Mouse (Mus musculus): ENCODE data around the gene Nfe2l2. TPM values are rescaled to one million over a fixed set of nuclear protein-coding genes. Genes with fewer than 3 reads are reported as not detected.

The Nfe2l2 gene
- polyA plus RNA-seq, 1 experiment, result 42.2 TPM

DNA sequence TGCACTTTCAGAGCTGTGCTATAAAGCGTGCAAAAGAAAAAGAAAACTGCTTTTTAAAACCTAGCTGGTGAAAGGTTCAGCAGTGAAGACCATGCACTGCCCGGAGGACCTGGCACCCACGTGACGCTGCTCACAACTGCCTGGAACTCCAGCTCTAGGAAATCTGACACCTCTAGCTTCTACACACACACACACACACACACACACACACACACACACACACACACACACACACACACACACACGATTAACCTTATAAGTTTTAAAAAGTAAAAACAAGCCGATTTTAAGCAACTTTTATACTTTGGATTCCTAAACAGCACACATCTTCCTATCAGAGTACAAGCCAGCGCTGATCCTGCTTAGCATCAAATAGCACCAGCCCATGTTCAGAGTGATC lies 23.0 kb downstream of the Nfe2l2 start:
- TF ChIP-seq CTCF (IDR thresholded peaks at IDR 0.05; ENCODE audit: borderline replicate concordance, control insufficient read depth, extremely low read depth, insufficient read depth, low read length, poor library complexity) (no peak), POLR2A (IDR thresholded peaks at IDR 0.05; ENCODE audit: control insufficient read depth, extremely low read depth, insufficient read depth, low read length, poor library complexity) (no peak)
- peaks cover 28% of the 10 kb centered on the region for H3K4me1 ChIP-seq (replicated peaks; ENCODE audit: control insufficient read depth, insufficient read depth, low read length)
- H3K27me3 ChIP-seq (ENCODE audit: control insufficient read depth, insufficient read depth, low read length), result no peaks in the 10 kb centered on the region
- peaks cover 16% of the 10 kb centered on the region for H3K36me3 ChIP-seq (ENCODE audit: control insufficient read depth, insufficient read depth, low read length)
- H3K27ac ChIP-seq (ENCODE audit: control insufficient read depth, insufficient read depth, low read length), result no peak overlapping the region
- no peak overlapping the region for H3K4me3 ChIP-seq (ENCODE audit: control insufficient read depth, insufficient read depth, low read length)
- WGBS, result 86% methylated on average over 7 of the region's 7 CpGs
- DNase-seq, result no peak

DNA sequence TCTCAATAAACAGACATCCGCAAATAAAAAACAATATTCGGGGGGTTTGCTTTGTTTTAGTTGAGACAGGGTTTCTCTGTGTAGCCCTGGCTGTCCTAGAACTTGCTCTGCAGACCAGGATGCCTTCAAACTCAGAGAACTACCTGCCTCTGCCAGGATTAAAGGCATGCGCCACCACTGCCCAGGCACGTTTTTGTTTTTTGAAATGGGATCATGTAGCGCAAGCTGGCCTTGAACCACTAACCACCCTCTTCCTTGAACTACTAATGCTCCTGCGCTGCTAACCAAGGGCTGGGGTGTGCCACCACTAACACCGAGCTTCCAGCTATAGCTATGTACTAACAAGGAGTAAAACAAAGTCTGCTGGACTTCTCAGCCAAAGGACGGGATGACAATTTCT lies 24.5 kb downstream of the Nfe2l2 start:
- Histone ChIP-seq H3K27ac (ENCODE audit: control insufficient read depth, insufficient read depth, low read length) (no peak overlapping the region), H3K27me3 (ENCODE audit: control insufficient read depth, insufficient read depth, low read length) (no peaks in the 10 kb centered on the region), H3K4me3 (ENCODE audit: control insufficient read depth, insufficient read depth, low read length) (no peak overlapping the region), H3K36me3 (ENCODE audit: control insufficient read depth, insufficient read depth, low read length) (peaks cover 24% of the 10 kb centered on the region), H3K4me1 (replicated peaks; ENCODE audit: control insufficient read depth, insufficient read depth, low read length) (peaks cover 19% of the 10 kb centered on the region)
- DNase-seq, result no peak
- TF ChIP-seq POLR2A (IDR thresholded peaks at IDR 0.05; ENCODE audit: control insufficient read depth, extremely low read depth, insufficient read depth, low read length, poor library complexity) (no peak), CTCF (IDR thresholded peaks at IDR 0.05; ENCODE audit: borderline replicate concordance, control insufficient read depth, extremely low read depth, insufficient read depth, low read length, poor library complexity) (no peak)
- WGBS, result 87% methylated on average over 8 of the region's 8 CpGs

DNA sequence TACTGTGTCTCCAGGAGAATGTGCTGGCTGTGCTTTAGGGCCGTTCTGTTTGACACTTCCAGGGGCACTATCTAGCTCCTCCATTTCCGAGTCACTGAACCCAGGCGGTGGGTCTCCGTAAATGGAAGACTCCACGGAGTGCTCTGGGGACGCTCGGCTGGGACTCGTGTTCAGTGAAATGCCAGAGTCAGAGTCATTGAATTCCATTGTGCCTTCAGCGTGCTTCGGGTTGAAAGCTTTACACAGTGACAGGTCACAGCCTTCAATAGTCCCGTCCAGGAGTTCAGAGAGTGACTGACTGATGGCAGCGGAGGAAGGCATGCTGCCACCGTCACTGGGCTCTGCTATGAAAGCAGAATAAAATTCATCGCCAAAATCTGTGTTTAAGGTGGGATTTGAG lies 27.9 kb downstream of the Nfe2l2 start:
- no peak overlapping the region for H3K27ac ChIP-seq (ENCODE audit: control insufficient read depth, insufficient read depth, low read length)

DNA sequence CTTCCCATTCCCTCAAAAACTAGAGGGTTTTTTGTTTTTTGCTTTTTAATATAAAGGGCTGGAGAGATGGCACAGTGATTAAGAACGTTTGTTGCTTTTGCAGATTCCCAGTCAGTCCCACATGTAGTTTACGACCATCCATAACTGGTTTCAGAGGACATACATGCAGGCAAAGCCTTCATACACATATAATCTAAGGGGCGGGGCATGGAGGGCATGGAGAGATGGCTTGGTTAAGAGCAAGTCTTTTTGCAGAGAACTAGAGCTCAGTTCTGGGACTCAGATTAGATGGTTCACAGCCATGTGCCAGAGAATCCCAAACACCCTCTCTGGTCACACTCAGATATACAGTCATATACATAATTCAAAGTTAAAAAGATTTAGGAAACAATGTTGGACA lies 31.9 kb downstream of the Nfe2l2 start:
- no peaks in the 10 kb centered on the region for H3K27me3 ChIP-seq (ENCODE audit: control insufficient read depth, insufficient read depth, low read length)
- H3K4me1 ChIP-seq (replicated peaks; ENCODE audit: control insufficient read depth, insufficient read depth, low read length), result no peaks in the 10 kb centered on the region
- WGBS, result 86% methylated on average over 3 of the region's 3 CpGs
- peaks cover 15% of the 10 kb centered on the region for H3K36me3 ChIP-seq (ENCODE audit: control insufficient read depth, insufficient read depth, low read length)
- TF ChIP-seq CTCF (IDR thresholded peaks at IDR 0.05; ENCODE audit: borderline replicate concordance, control insufficient read depth, extremely low read depth, insufficient read depth, low read length, poor library complexity), result no peak
- TF ChIP-seq POLR2A (IDR thresholded peaks at IDR 0.05; ENCODE audit: control insufficient read depth, extremely low read depth, insufficient read depth, low read length, poor library complexity), result no peak
- H3K27ac ChIP-seq (ENCODE audit: control insufficient read depth, insufficient read depth, low read length), result no peak overlapping the region
- no peak for DNase-seq
- no peak overlapping the region for H3K4me3 ChIP-seq (ENCODE audit: control insufficient read depth, insufficient read depth, low read length)

More for the DNA sequence above, 27.9 kb downstream of the Nfe2l2 start:
- 98% methylated on average over 14 of the region's 14 CpGs for WGBS
- no peaks in the 10 kb centered on the region for H3K4me1 ChIP-seq (replicated peaks; ENCODE audit: control insufficient read depth, insufficient read depth, low read length)
- TF ChIP-seq CTCF (IDR thresholded peaks at IDR 0.05; ENCODE audit: borderline replicate concordance, control insufficient read depth, extremely low read depth, insufficient read depth, low read length, poor library complexity) (no peak), POLR2A (IDR thresholded peaks at IDR 0.05; ENCODE audit: control insufficient read depth, extremely low read depth, insufficient read depth, low read length, poor library complexity) (no peak)
- no peaks in the 10 kb centered on the region for H3K27me3 ChIP-seq (ENCODE audit: control insufficient read depth, insufficient read depth, low read length)
- DNase-seq, result no peak
- no peak overlapping the region for H3K4me3 ChIP-seq (ENCODE audit: control insufficient read depth, insufficient read depth, low read length)
- peaks cover 24% of the 10 kb centered on the region for H3K36me3 ChIP-seq (ENCODE audit: control insufficient read depth, insufficient read depth, low read length)

DNA sequence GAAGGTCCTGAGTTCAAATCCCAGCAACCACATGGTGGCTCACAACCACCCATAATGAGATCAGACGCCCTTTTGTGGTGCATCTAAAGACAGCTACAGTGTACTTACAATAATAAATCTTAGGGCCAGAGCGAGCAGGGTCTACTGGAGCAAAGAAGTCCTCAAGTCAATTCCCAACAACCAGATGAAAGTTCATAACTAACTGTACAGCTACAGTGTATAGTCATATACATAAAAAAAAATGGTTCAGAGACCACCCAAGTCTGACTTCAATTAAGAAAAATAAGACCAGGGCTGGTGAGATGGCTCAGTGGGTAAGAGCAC lies 33.1 kb downstream of the Nfe2l2 start:
- H3K4me3 ChIP-seq (ENCODE audit: control insufficient read depth, insufficient read depth, low read length), result no peak overlapping the region
- 93% methylated on average over 2 of the region's 2 CpGs for WGBS
- no peak for DNase-seq

DNA sequence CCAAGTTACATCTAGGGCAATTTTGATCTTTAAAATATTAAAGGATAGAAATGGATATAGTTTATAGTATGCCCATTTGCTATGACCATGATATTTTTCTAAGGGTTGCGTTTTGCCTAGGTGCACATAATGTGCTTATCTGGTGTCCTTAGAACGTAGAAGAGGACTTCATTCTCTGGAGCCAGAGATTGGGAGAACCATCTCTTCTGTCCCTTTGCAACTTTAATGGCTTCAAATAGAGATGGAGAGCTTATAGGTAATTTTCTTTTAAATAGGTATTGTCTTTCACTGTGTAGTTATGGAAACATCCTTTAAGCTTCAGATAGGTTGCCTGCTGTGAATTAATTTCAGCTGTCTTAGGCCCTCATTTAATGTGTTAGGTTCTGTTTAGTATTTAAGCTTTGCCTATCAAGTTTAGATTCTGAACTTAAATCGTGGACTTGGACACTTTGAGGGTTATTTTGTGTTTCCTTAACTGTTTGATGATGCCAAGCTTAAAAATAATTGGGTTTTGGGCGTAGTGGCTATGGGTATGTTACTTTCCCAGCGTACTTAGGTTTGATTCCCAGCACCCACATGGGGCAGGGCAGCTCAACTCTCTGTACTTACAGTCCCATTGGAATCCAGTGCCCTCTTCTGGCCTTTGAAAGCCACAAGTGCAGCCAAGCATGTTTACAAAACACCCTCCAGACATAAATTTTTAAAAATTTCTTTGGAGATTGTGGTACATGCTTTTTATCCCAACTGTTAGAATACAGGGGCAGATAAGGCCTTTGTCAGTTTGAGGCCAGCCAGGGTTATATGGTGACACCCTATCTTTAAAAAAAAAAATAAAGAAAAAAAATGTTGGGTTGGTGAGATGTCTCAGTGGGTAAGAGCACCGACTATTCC lies 33.8 kb downstream of the Nfe2l2 start:
- H3K27ac ChIP-seq (ENCODE audit: control insufficient read depth, insufficient read depth, low read length), result no peak overlapping the region
- no peak overlapping the region for H3K4me3 ChIP-seq (ENCODE audit: control insufficient read depth, insufficient read depth, low read length)
- H3K4me1 ChIP-seq (replicated peaks; ENCODE audit: control insufficient read depth, insufficient read depth, low read length), result no peaks in the 10 kb centered on the region
- no peak for DNase-seq
- TF ChIP-seq CTCF (IDR thresholded peaks at IDR 0.05; ENCODE audit: borderline replicate concordance, control insufficient read depth, extremely low read depth, insufficient read depth, low read length, poor library complexity) (no peak), POLR2A (IDR thresholded peaks at IDR 0.05; ENCODE audit: control insufficient read depth, extremely low read depth, insufficient read depth, low read length, poor library complexity) (no peak)
- peaks cover under 1% of the 10 kb centered on the region; the same call in 1 of the 2 replicates for H3K36me3 ChIP-seq (ENCODE audit: control insufficient read depth, insufficient read depth, low read length)
- WGBS, result 95% methylated on average over 6 of the region's 6 CpGs
- no peaks in the 10 kb centered on the region for H3K27me3 ChIP-seq (ENCODE audit: control insufficient read depth, insufficient read depth, low read length)

More for the DNA sequence above, 33.1 kb downstream of the Nfe2l2 start:
- H3K36me3 ChIP-seq (ENCODE audit: control insufficient read depth, insufficient read depth, low read length), result peaks cover 7% of the 10 kb centered on the region
- no peak overlapping the region for H3K27ac ChIP-seq (ENCODE audit: control insufficient read depth, insufficient read depth, low read length)
- H3K4me1 ChIP-seq (replicated peaks; ENCODE audit: control insufficient read depth, insufficient read depth, low read length), result no peaks in the 10 kb centered on the region
- no peaks in the 10 kb centered on the region for H3K27me3 ChIP-seq (ENCODE audit: control insufficient read depth, insufficient read depth, low read length)
- TF ChIP-seq POLR2A (IDR thresholded peaks at IDR 0.05; ENCODE audit: control insufficient read depth, extremely low read depth, insufficient read depth, low read length, poor library complexity) (no peak), CTCF (IDR thresholded peaks at IDR 0.05; ENCODE audit: borderline replicate concordance, control insufficient read depth, extremely low read depth, insufficient read depth, low read length, poor library complexity) (no peak)

Measured in thymus, adult 2 months (tissue).